Mouse (Mus musculus) lung, embryonic 14.5 days (tissue): ENCODE measurements around the gene Ppp1r32. TPM values are rescaled to one million over a fixed set of nuclear protein-coding genes. Genes with fewer than 3 reads are reported as not detected.

Experiments
- ATAC-seq: fragments of 200-750 bp; cut with Nextera tagmentation; 2 replicates; pipeline ENCODE4 v1.8.0; 2017; ENCODE audit warnings: mild to moderate bottlenecking, moderate TSS enrichment, moderate library complexity; ENCODE audit not compliant: insufficient read depth
- DNase-seq: peaks from one replicate; pipeline ENCODE4 v3.0.0-alpha.2; 2015
- H3K27ac ChIP-seq: fragments of 300-500 bp; sonication (generic); 2 replicates; pipeline ENCODE4 v1.5.1; 2014; ENCODE audit warnings: low read depth, mild to moderate bottlenecking, moderate library complexity
- H3K27me3 ChIP-seq: fragments of 300-500 bp; sonication (generic); 2 replicates; pipeline ENCODE4 v1.6.1; 2014; ENCODE audit warnings: low read length, control low read depth; ENCODE audit not compliant: insufficient read depth
- H3K36me3 ChIP-seq: fragments of 300-500 bp; sonication (generic); 2 replicates; pipeline ENCODE4 v1.6.1; 2014; ENCODE audit warnings: control low read depth; ENCODE audit not compliant: insufficient read depth
- H3K4me1 ChIP-seq: fragments of 300-500 bp; sonication (generic); 2 replicates; pipeline ENCODE4 v1.6.1; 2014; ENCODE audit warnings: antibody characterized with exemption, control low read depth; ENCODE audit not compliant: insufficient read depth
- H3K4me2 ChIP-seq: fragments of 300-500 bp; sonication (generic); 2 replicates; pipeline ENCODE4 v1.6.1; 2014; ENCODE audit warnings: mild to moderate bottlenecking
- H3K4me3 ChIP-seq: fragments of 300-500 bp; sonication (generic); 2 replicates; pipeline ENCODE4 v1.5.1; 2014; ENCODE audit warnings: low read depth, low read length
- H3K9ac ChIP-seq: fragments of 300-500 bp; sonication (generic); 2 replicates; pipeline ENCODE4 v1.6.1; 2014
- H3K9me3 ChIP-seq: fragments of 300-500 bp; sonication (generic); 2 replicates; pipeline ENCODE4 v1.6.1; 2016; ENCODE audit warnings: low read depth, low read length, control low read depth
- CTCF ChIP-seq: IDR thresholded peaks from 2 replicates; pipeline ENCODE4 v1.5.1; 2016; ENCODE audit warnings: antibody characterized with exemption, low read depth
- whole genome bisulfite sequencing: fragments of 180-500 bp; shearing (Covaris S2); extraction: QIAGEN DNeasy Blood & Tissue Kit; methylation state at CpG from one replicate; pipeline ENCODE4 v1.1.7; 2014; 5-methylcytosine and 5-hydroxymethylcytosine counted together
- polyA plus RNA-seq: library from polyadenylated mRNA; unstranded; fragments of >200 nt; fragmentation: Nextera tagmentation; extraction: Ambion mirVana; gene quantifications from 2 replicates; pipeline ENCODE4 v1.2.1, GENCODE M21; 2014

Gene Ppp1r32
- polyA plus RNA-seq, 1 experiment from 2014 or later, result not detected

GRCm38 (mm10) chr19:10520355-10520754, 37.6 kb upstream of the Ppp1r32 start:
- ATAC-seq (no peak), DNase-seq (peak; percentile 69)
- no peak overlapping the region for H3K4me3 ChIP-seq
- peak; percentile 61 for TF ChIP-seq CTCF
- peaks cover 26% of the 10 kb centered on the region for H3K36me3 ChIP-seq
- H3K4me1 ChIP-seq, result no peaks in the 10 kb centered on the region
- WGBS, result 57% methylated on average over 1 of the region's 1 CpGs
- H3K27me3 ChIP-seq, result no peaks in the 10 kb centered on the region
- no peak overlapping the region for H3K9ac ChIP-seq
- no peaks in the 10 kb centered on the region for H3K9me3 ChIP-seq
- H3K27ac ChIP-seq, result no peak overlapping the region
- H3K4me2 ChIP-seq, result no peak overlapping the region

DNA sequence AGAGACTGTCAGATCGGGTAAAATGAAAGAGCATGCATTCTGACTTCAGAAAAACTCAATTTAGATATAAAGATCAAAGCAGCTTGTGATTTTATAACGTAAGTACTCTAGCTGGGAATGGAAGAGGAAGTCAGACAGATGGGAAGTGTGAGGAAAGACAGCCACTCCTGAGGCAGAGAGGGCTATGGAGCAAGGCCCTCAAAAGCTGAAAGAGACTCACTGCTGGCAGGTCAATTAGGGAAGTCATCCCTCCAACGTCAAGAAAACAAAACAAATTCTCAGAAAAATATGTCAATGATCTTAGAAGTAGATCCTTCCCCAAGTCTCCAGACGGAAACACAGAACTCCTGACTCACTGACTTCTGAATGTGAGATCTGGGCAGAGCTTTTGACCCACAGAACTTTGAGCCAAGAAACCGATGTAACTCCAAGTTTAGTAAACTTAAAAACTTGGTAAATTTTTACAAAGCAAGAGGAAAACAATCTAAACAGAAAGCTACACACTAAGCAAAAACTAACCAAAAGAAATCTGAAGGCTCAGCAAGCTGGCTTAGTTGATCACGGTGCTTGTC, 28.1 kb upstream of the Ppp1r32 start:
- H3K4me2 ChIP-seq, result no peak overlapping the region
- peaks cover 48% of the 10 kb centered on the region for H3K36me3 ChIP-seq
- DNase-seq (no peak), ATAC-seq (no peak)
- no peak for TF ChIP-seq CTCF
- no peaks in the 10 kb centered on the region for H3K4me1 ChIP-seq
- WGBS, result 58% methylated on average over 6 of the region's 6 CpGs
- H3K4me3 ChIP-seq, result no peak overlapping the region
- no peak overlapping the region for H3K27ac ChIP-seq
- H3K9ac ChIP-seq, result no peak overlapping the region
- H3K27me3 ChIP-seq, result no peaks in the 10 kb centered on the region
- no peaks in the 10 kb centered on the region for H3K9me3 ChIP-seq

DNA sequence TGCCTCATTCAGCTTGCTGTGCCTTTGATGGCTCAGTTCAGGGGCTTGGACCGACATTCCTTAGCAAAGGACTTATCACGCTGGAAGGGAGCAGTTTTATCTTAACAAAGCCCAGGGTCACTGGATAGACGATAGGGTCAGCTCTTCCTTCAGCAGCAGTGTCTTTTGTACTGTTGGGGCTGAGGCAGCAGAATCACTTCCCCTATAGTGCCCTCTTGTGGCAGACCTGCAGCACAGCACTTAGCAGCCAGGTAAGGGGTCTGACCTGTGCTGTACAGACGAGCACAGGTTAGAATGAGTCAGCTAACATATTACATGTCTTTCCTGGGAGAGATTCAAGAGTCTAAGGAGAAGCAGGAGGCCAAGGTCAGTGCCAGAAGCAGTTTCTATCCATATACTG, 19.8 kb upstream of the Ppp1r32 start:
- peak; percentile 24 for ATAC-seq

GRCm38 (mm10) chr19:10500581-10500980, 17.9 kb upstream of the Ppp1r32 start:
- Histone ChIP-seq H3K4me2 (no peak overlapping the region), H3K4me3 (no peak overlapping the region), H3K9ac (no peak overlapping the region), H3K27ac (no peak overlapping the region), H3K9me3 (no peaks in the 10 kb centered on the region), H3K36me3 (peaks cover 51% of the 10 kb centered on the region), H3K27me3 (no peaks in the 10 kb centered on the region), H3K4me1 (no peaks in the 10 kb centered on the region)
- 85% methylated on average over 8 of the region's 8 CpGs for WGBS
- no peak for DNase-seq
- no peak for TF ChIP-seq CTCF
- ATAC-seq, result no peak

More for the DNA sequence above, 19.8 kb upstream of the Ppp1r32 start:
- DNase-seq, result peak; percentile 72
- Histone ChIP-seq H3K4me2 (no peak overlapping the region), H3K36me3 (peaks cover 68% of the 10 kb centered on the region), H3K9me3 (no peaks in the 10 kb centered on the region), H3K27ac (no peak overlapping the region), H3K27me3 (no peaks in the 10 kb centered on the region), H3K9ac (no peak overlapping the region), H3K4me3 (no peak overlapping the region), H3K4me1 (no peaks in the 10 kb centered on the region)
- TF ChIP-seq CTCF, result peak; percentile 92
- 6% methylated on average over 4 of the region's 4 CpGs for WGBS

GRCm38 (mm10) chr19:10497512-10498160, 14.9 kb upstream of the Ppp1r32 start:
- 50% methylated on average over 8 of the region's 8 CpGs for WGBS
- no peak overlapping the region for H3K4me2 ChIP-seq
- DNase-seq (no peak), ATAC-seq (no peak)
- H3K4me1 ChIP-seq, result no peaks in the 10 kb centered on the region
- TF ChIP-seq CTCF, result no peak
- H3K9me3 ChIP-seq, result no peaks in the 10 kb centered on the region
- no peak overlapping the region for H3K4me3 ChIP-seq
- H3K27me3 ChIP-seq, result no peaks in the 10 kb centered on the region
- peaks cover 35% of the 10 kb centered on the region for H3K36me3 ChIP-seq
- H3K27ac ChIP-seq, result no peak overlapping the region
- H3K9ac ChIP-seq, result no peak overlapping the region

- Histone ChIP-seq H3K4me3 (no peak overlapping the region), H3K4me2 (no peak overlapping the region), H3K9me3 (no peaks in the 10 kb centered on the region), H3K36me3 (peaks cover 30% of the 10 kb centered on the region), H3K27ac (no peak overlapping the region), H3K9ac (no peak overlapping the region), H3K4me1 (no peaks in the 10 kb centered on the region), H3K27me3 (no peaks in the 10 kb centered on the region)
- WGBS, result 57% methylated on average over 2 of the region's 2 CpGs
- no peak for TF ChIP-seq CTCF
- no peak for ATAC-seq
- no peak for DNase-seq
These were observed 14.2 kb upstream of the Ppp1r32 start for GRCm38 (mm10) chr19:10496976-10497375.

- Histone ChIP-seq H3K27ac (no peak overlapping the region), H3K4me3 (no peak overlapping the region), H3K9ac (no peak overlapping the region), H3K4me1 (no peaks in the 10 kb centered on the region), H3K36me3 (peaks cover 17% of the 10 kb centered on the region), H3K9me3 (no peaks in the 10 kb centered on the region), H3K4me2 (no peak overlapping the region), H3K27me3 (no peaks in the 10 kb centered on the region)
- no peak for TF ChIP-seq CTCF
- DNase-seq (no peak), ATAC-seq (no peak)
- 85% methylated on average over 1 of the region's 1 CpGs for WGBS
These were observed 12.9 kb upstream of the Ppp1r32 start for GRCm38 (mm10) chr19:10495670-10496069.
